ENCODE assay signal across 8 mouse cellular contexts in the genomic region with DNA sequence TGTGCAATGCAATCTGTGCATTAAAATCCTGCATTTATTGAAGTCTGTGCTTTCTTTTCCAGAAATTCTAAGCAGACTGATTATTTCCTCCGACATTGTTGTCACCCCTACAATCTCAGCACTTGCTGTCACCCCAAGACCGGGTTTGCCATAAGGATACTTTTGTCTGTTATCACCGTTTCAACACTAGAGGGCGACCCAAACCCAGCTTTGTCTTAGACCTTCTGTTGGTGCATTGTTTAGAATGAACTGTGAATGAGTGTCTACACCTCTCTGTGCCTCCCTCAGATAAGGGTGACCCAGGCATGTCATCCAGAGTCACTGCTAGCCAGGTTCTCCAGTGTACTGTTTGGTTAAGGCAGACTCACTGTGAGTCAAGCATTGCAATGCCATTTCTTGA.
DNase-seq lines count a peak whose midpoint lies in the region; ATAC-seq and TF ChIP-seq lines count a peak whose summit lies in the region.

No protein-coding gene starts in this region.

- WGBS in forebrain, embryonic 14.5 days, result 23% methylated on average over 4 of the region's 4 CpGs
- 20% methylated on average over 4 of the region's 4 CpGs for WGBS in forebrain, embryonic 10.5 days
- WGBS in liver, embryonic 13.5 days (ENCODE audit: insufficient replicate concordance), result 23% methylated on average over 4 of the region's 4 CpGs
- WGBS in heart, postnatal 0 days, result 22% methylated on average over 4 of the region's 4 CpGs

- no peak overlapping the region for H3K4me3 ChIP-seq in forebrain, embryonic 14.5 days (ENCODE audit: low read depth, low read length)
- H3K4me3 ChIP-seq in forebrain, embryonic 10.5 days, result no peak overlapping the region
- no peak overlapping the region for H3K4me3 ChIP-seq in liver, embryonic 13.5 days (replicated peaks)
- H3K4me3 ChIP-seq in heart, postnatal 0 days (ENCODE audit: low read depth, low read length), result no peak overlapping the region

- no peaks in the 10 kb centered on the region for H3K4me1 ChIP-seq in forebrain, embryonic 14.5 days (ENCODE audit: control insufficient read depth, insufficient read depth, low read length)
- H3K4me1 ChIP-seq in forebrain, embryonic 10.5 days, result no peaks in the 10 kb centered on the region
- H3K4me1 ChIP-seq in liver, embryonic 13.5 days (replicated peaks), result no peaks in the 10 kb centered on the region
- no peaks in the 10 kb centered on the region for H3K4me1 ChIP-seq in heart, postnatal 0 days (ENCODE audit: control insufficient read depth, insufficient read depth)

- 0 out of 2 replicates have a peak, but pooled peaks cover 3% of the 10 kb centered on the region for H3K9me3 ChIP-seq in forebrain, embryonic 14.5 days (replicated peaks; ENCODE audit: control insufficient read depth, low read length)
- H3K9me3 ChIP-seq in forebrain, embryonic 10.5 days, result peaks cover 6% of the 10 kb centered on the region
- peaks cover 3% of the 10 kb centered on the region; the same call in 1 of the 2 replicates for H3K9me3 ChIP-seq in liver, embryonic 13.5 days (replicated peaks)
- peaks cover 6% of the 10 kb centered on the region for H3K9me3 ChIP-seq in heart, postnatal 0 days (replicated peaks; ENCODE audit: control insufficient read depth, low read length)

- H3K4me2 ChIP-seq in forebrain, embryonic 14.5 days (ENCODE audit: low read length), result no peak overlapping the region
- no peak overlapping the region for H3K4me2 ChIP-seq in liver, embryonic 13.5 days
- H3K4me2 ChIP-seq in heart, postnatal 0 days (ENCODE audit: low read depth, low read length), result no peak overlapping the region

- TF ChIP-seq CTCF in heart, postnatal 0 days (IDR thresholded peaks at IDR 0.05; ENCODE audit: low read depth), result peak; percentile 74

- no peak for TF ChIP-seq EP300 in heart, postnatal 0 days (IDR thresholded peaks at IDR 0.05; ENCODE audit: low read depth)

- no peaks in the 10 kb centered on the region for H3K36me3 ChIP-seq in forebrain, embryonic 14.5 days (ENCODE audit: control insufficient read depth, insufficient read depth, low read length)
- H3K36me3 ChIP-seq in forebrain, embryonic 10.5 days (replicated peaks), result no peaks in the 10 kb centered on the region
- H3K36me3 ChIP-seq in liver, embryonic 13.5 days, result no peaks in the 10 kb centered on the region
- no peaks in the 10 kb centered on the region for H3K36me3 ChIP-seq in heart, postnatal 0 days (replicated peaks; ENCODE audit: control insufficient read depth, insufficient read depth, low read length)

- DNase-seq in forebrain, embryonic 14.5 days (ENCODE audit: low spot score), result peak; percentile 67
- no peak for DNase-seq in forebrain, embryonic 10.5 days (ENCODE audit: extremely low spot score, low spot score)
- DNase-seq in liver, embryonic 13.5 days, result peak; percentile 3
- DNase-seq in liver (no peak), adipocyte (ENCODE audit: low spot score) (peak; percentile 57)
- peak; percentile 20 for DNase-seq in heart, postnatal 0 days (ENCODE audit: low spot score)
- peak; percentile 23 for DNase-seq in retina, postnatal 7 days (ENCODE audit: low read depth, low spot score)

- no peak overlapping the region for H3K9ac ChIP-seq in forebrain, embryonic 14.5 days (ENCODE audit: low read length)
- H3K9ac ChIP-seq in liver, embryonic 13.5 days, result no peak overlapping the region
- no peak overlapping the region for H3K9ac ChIP-seq in heart, postnatal 0 days (replicated peaks; ENCODE audit: low read depth, low read length)

- H3K27ac ChIP-seq in forebrain, embryonic 14.5 days (ENCODE audit: low read depth, low read length), result no peak overlapping the region
- H3K27ac ChIP-seq in forebrain, embryonic 10.5 days, result no peak overlapping the region
- H3K27ac ChIP-seq in liver, embryonic 13.5 days, result no peak overlapping the region
- H3K27ac ChIP-seq in heart, postnatal 0 days (ENCODE audit: low read depth), result no peak overlapping the region

- ATAC-seq in forebrain, embryonic 14.5 days, result no peak
- no peak for ATAC-seq in liver, embryonic 13.5 days (ENCODE audit: low read depth)
- no peak for ATAC-seq in heart, postnatal 0 days (ENCODE audit: insufficient read depth, low read depth)
- ATAC-seq in CD4-positive, CD25-positive, alpha-beta regulatory T cell, adult 4 months, result no peak

- H3K27me3 ChIP-seq in forebrain, embryonic 14.5 days (replicated peaks; ENCODE audit: control insufficient read depth, insufficient read depth, low read length), result no peaks in the 10 kb centered on the region
- H3K27me3 ChIP-seq in forebrain, embryonic 10.5 days (ENCODE audit: poor library complexity, severe bottlenecking), result no peaks in the 10 kb centered on the region
- H3K27me3 ChIP-seq in liver, embryonic 13.5 days, result no peaks in the 10 kb centered on the region
- no peaks in the 10 kb centered on the region for H3K27me3 ChIP-seq in heart, postnatal 0 days (ENCODE audit: control insufficient read depth, insufficient read depth, low read length)

Comparison
In these comparisons a context has a peak if more than half of its experiments do, and no peak if none do; other contexts are left out.
1. DNase-seq: peak in forebrain, embryonic 14.5 days (single experiment), liver, embryonic 13.5 days (single experiment), adipocyte (single experiment), heart, postnatal 0 days (single experiment) and retina, postnatal 7 days (single experiment); none in forebrain, embryonic 10.5 days (single experiment) and liver (single experiment).